Mouse (Mus musculus) adrenal gland, adult 10 weeks (tissue): ENCODE data around the gene AW209491. TPM values are rescaled to one million over a fixed set of nuclear protein-coding genes. Genes with fewer than 3 reads are reported as not detected.

Source experiments
- polyA plus RNA-seq: library from polyadenylated mRNA; stranded (reverse); fragments of 350-450 nt; fragmentation: Illumina TruSeq; extraction: RNeasy Lipid Tissue Mini Kit (QIAGEN cat#74804); gene quantifications from one replicate; pipeline ENCODE4 v1.2.3, GENCODE M21; 2014; ENCODE audit warnings: low read depth, low replicate concordance

AW209491 gene
- 18.8 TPM for polyA plus RNA-seq

GRCm38 (mm10) chr13:14629726-14630641 is at the start of gene AW209491:
Gene AW209491 (plus strand): TSS chr13:14630154.

DNA sequence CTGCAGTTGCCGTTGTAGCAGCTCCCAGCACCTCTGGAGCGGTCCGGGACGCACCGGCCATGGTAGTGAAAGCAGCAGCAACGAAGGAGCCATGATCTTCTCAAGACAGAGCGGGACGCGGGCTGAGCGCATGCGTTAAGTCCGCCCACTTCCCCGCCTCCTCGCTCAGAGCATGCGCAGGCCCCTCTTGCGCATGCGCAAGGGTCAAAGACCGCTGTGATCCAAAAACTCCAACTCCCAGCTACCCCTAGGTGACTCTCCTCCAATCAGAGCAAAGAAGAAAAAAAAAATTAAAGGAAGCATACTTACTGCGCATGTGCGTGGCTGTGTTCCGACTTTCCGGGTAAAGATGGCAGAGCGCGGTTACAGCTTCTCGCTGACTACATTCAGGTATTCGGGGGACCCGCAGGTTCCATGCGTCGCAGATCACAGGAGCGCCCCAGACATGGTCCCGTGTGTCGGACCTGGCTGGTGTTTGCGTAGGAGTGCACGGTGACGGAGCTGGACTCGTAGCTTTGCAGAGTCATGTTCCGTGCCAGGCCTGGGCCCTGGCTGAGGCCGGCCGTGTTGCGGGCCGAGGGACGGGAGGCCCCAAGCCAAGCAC is 16.9 kb upstream of the AW209491 start, which contains the start of the genes Mrpl32 and Psma2:
Gene Mrpl32, minus strand, starts transcription at position 240 of the 604 bp plus-strand sequence.
Gene Psma2, plus strand, starts transcription at position 315 of the 604 bp plus-strand sequence.

Other genes with a start within 250 kb of the AW209491 start
- gene Hecw1, start 106.9 kb upstream of the AW209491 start, polyA plus RNA-seq, result not detected
- 311 TPM for gene Mrpl32, start 17.0 kb upstream of the AW209491 start, polyA plus RNA-seq
- 185 TPM for gene Psma2, start 16.9 kb upstream of the AW209491 start, polyA plus RNA-seq